Mouse (Mus musculus): ENCODE measurements around the gene Asprv1. TPM values are rescaled to one million over a fixed set of nuclear protein-coding genes. Genes with fewer than 3 reads are reported as not detected.
A peak's percentile ranks its signal among the peaks of the same experiment; 100 is the strongest.

The Asprv1 gene
- polyA plus RNA-seq, 1 experiment from 2014 or later = 3.8 TPM

DNA sequence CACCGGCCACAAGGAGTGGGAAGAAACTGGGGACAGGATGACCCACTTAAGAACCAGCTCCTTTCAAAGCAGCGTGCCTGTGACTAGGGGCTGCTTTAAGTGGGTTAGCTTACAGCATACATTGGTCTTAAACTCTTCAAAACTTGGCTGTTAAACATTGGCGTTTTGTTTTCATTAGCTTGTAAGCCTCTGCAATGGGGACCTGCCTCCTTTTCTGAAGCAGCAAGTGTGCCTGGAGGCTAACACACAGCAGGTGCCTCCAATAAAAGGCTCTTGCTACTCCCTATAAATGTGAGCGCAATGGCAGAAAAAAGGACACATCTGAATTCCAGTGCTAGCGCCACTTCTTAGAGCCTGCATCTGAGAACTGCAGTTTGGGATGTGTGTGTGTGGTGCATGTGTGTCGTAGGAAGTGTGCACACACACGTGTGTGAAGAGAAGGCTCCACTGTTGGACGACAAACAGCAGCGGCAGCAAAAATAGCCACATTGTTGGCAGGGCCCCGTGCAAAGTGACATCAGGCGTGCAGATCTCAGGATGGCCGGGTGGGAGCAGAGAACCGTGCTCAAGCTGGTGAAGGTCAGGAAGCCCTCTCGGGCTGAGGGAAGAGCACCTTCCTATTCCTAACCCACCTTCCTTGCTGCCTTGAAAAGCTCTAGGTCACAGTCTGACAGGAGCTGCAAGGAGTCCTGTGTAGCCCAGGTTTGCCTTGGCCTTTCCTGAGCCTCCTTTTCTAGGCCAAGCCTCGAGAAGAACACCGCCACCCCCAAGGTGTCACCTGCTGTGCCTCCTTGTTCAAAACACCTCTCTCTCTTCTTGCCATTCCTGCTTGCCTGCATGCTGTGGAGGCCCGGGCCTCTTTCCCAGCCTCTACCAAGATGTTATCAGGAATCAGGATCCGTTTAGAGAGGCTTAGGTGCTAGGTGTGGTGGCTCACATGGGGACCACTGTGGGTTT lies 3.6 kb upstream of the Asprv1 start:
- 26% methylated on average over 18 of the region's 18 CpGs for WGBS
- H3K27me3 ChIP-seq = peaks cover 45% of the 10 kb centered on the region
- peak overlapping the region; percentile 44; the same call in 1 of the 2 replicates for H3K27ac ChIP-seq
- H3K36me3 ChIP-seq = no peaks in the 10 kb centered on the region
- H3K4me2 ChIP-seq (replicated peaks) = peak overlapping the region; percentile 47
- peak; percentile 81 for ATAC-seq (ENCODE audit: low FRiP score, low read depth)
- H3K4me1 ChIP-seq = peaks cover 36% of the 10 kb centered on the region
- H3K9me3 ChIP-seq = no peaks in the 10 kb centered on the region
- peak overlapping the region; percentile 19; the same call in 1 of the 2 replicates for H3K9ac ChIP-seq
- H3K4me3 ChIP-seq = no peak overlapping the region

DNA sequence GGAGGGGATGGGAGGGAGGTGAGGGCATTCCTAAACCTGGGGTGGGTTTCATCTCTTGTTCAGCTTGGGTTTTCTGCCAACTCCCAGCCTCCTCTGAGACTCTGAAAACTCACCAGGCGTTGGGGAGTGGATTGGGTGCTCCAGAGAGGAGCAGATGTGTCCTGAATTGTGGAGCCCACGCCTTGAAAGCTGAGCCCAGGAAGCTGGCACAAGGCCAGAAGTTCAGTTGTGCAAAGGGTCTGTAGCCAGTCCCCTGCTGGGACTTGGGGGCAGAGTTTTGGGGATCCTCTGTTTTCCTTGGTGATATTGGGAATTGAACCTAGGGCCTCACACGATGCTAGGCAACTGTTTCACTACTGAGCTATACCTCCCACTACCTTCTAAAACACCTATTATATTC lies 2.2 kb downstream of the Asprv1 start:
- Histone ChIP-seq H3K9me3 (no peaks in the 10 kb centered on the region), H3K36me3 (no peaks in the 10 kb centered on the region), H3K27me3 (peaks cover 46% of the 10 kb centered on the region), H3K27ac (no peak overlapping the region), H3K4me1 (peaks cover 10% of the 10 kb centered on the region), H3K4me3 (no peak overlapping the region), H3K9ac (no peak overlapping the region), H3K4me2 (replicated peaks) (no peak overlapping the region)
- no peak for ATAC-seq (ENCODE audit: low FRiP score, low read depth)
- 67% methylated on average over 3 of the region's 3 CpGs for WGBS

DNA sequence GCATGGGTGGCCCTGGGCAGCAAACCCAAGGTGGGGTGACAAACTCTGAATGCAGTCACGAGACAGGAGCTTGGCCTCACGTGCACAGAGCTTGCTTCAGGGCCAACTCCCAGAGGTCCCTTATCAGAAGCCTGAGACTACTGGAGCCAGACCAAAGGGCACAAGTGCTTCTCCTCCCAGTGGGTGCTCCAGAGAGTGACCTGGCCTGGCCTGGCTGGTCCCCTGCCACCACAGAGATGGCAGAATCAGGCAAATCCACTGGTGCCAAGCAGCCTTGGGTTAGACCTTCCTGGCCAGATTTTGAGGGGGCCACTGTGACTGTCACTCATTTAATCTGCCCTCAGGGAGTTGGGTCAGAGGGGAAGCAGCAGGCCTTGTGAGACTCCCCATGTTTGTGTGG lies 8.5 kb downstream of the Asprv1 start:
- no peak for ATAC-seq (ENCODE audit: low FRiP score, low read depth)
- no peaks in the 10 kb centered on the region for H3K36me3 ChIP-seq

DNA sequence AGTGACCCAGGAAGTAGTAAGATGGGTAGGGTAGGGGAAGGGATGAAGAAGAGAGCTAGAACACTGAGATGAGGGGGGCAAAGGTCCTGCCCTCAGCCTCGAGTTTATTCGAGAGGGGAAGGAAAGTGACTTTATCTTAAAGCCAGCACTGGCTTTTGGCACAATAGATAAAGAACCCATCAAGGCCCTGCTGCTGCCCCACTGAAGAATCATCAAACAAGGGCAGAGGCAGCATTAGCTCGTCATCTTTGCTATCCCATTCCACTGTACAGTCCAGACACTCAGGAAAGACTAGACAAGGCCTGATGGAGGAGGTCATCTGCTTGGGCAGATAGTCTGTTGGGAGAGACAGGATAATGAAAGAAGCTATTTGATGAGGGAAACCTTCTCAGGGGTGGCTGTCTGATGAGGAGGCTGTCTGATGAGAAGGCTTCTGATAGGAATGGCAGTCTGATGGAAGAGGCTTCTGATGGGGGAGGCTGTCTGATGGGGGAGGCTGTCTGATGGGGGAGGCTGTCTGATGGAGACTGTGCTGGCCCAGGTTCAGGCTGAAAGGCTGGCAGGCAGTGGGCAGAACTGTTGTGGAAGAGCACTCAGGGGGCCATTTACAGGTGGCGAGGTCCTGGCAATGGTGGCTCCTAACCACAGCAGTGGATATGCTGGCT lies 9.3 kb downstream of the Asprv1 start:
- H3K27me3 ChIP-seq = peaks cover 14% of the 10 kb centered on the region
- H3K4me3 ChIP-seq = no peak overlapping the region
- 54% methylated on average over 4 of the region's 4 CpGs for WGBS
- H3K27ac ChIP-seq = peak overlapping the region; percentile 1; the same call in 1 of the 2 replicates
- H3K9me3 ChIP-seq = no peaks in the 10 kb centered on the region
- H3K36me3 ChIP-seq = no peaks in the 10 kb centered on the region
- H3K9ac ChIP-seq = no peak overlapping the region; the same call in 1 of the 2 replicates
- H3K4me2 ChIP-seq (replicated peaks) = no peak overlapping the region
- H3K4me1 ChIP-seq = peaks cover 5% of the 10 kb centered on the region; the same call in 1 of the 2 replicates
- ATAC-seq (ENCODE audit: low FRiP score, low read depth) = no peak

More for the DNA sequence above, 8.5 kb downstream of the Asprv1 start:
- H3K9me3 ChIP-seq = no peaks in the 10 kb centered on the region
- peaks cover 5% of the 10 kb centered on the region; the same call in 1 of the 2 replicates for H3K4me1 ChIP-seq
- H3K4me3 ChIP-seq = no peak overlapping the region
- H3K9ac ChIP-seq = no peak overlapping the region
- H3K4me2 ChIP-seq (replicated peaks) = no peak overlapping the region
- peaks cover 14% of the 10 kb centered on the region for H3K27me3 ChIP-seq
- 65% methylated on average over 2 of the region's 2 CpGs for WGBS
- H3K27ac ChIP-seq = no peak overlapping the region

DNA sequence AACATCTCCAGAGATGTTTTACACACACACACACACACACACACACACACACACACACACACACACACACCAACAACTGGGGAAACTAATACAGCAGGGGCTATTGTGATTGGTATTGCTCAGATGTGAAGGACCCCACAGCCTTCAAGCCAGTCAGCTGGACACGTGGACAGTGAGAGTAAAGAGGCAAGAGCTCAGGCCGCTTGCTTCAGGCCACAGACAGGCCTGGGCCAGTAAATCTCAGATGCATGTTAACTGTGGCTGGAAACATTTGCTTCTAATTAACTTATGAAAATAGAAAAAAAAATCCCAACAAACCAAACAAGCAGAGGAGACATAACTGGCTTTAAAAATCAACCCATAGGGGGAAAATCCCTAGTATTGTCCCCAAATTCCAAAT lies 9.9 kb downstream of the Asprv1 start:
- Histone ChIP-seq H3K27ac (peak overlapping the region; percentile 1; the same call in 1 of the 2 replicates), H3K4me2 (replicated peaks) (no peak overlapping the region), H3K27me3 (peaks cover 11% of the 10 kb centered on the region), H3K4me3 (no peak overlapping the region), H3K4me1 (peaks cover under 1% of the 10 kb centered on the region; the same call in 1 of the 2 replicates), H3K9me3 (no peaks in the 10 kb centered on the region), H3K9ac (no peak overlapping the region; the same call in 1 of the 2 replicates), H3K36me3 (no peaks in the 10 kb centered on the region)
- ATAC-seq (ENCODE audit: low FRiP score, low read depth) = no peak
- WGBS = 23% methylated on average over 2 of the region's 2 CpGs

DNA sequence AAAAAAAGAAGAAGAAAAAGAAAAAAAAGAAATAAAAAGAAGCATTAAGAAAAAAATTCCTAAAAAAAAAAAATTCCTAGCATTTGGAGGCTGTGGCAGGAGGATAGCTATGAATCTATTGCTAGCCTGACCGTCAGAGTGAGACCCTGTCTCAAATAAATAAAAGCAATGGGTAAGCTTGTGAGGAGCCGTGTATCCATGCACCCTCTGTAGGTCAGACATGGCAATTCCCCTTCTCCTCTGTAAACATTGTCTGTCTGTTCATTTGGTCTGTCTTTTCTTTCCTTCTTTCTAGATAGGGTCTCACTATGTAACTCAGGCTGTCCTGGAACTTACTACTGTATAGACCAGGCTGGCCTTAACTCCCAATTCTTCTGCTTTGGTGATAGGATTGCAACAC lies 10.5 kb downstream of the Asprv1 start:
- H3K9ac ChIP-seq = no peak overlapping the region
- H3K4me1 ChIP-seq = no peaks in the 10 kb centered on the region
- H3K27me3 ChIP-seq = peaks cover 6% of the 10 kb centered on the region
- H3K27ac ChIP-seq = no peak overlapping the region
- no peaks in the 10 kb centered on the region for H3K36me3 ChIP-seq
- no peak overlapping the region for H3K4me3 ChIP-seq
- H3K4me2 ChIP-seq (replicated peaks) = no peak overlapping the region
- WGBS = 12% methylated on average over 2 of the region's 2 CpGs
- no peak for ATAC-seq (ENCODE audit: low FRiP score, low read depth)
- H3K9me3 ChIP-seq = no peaks in the 10 kb centered on the region

DNA sequence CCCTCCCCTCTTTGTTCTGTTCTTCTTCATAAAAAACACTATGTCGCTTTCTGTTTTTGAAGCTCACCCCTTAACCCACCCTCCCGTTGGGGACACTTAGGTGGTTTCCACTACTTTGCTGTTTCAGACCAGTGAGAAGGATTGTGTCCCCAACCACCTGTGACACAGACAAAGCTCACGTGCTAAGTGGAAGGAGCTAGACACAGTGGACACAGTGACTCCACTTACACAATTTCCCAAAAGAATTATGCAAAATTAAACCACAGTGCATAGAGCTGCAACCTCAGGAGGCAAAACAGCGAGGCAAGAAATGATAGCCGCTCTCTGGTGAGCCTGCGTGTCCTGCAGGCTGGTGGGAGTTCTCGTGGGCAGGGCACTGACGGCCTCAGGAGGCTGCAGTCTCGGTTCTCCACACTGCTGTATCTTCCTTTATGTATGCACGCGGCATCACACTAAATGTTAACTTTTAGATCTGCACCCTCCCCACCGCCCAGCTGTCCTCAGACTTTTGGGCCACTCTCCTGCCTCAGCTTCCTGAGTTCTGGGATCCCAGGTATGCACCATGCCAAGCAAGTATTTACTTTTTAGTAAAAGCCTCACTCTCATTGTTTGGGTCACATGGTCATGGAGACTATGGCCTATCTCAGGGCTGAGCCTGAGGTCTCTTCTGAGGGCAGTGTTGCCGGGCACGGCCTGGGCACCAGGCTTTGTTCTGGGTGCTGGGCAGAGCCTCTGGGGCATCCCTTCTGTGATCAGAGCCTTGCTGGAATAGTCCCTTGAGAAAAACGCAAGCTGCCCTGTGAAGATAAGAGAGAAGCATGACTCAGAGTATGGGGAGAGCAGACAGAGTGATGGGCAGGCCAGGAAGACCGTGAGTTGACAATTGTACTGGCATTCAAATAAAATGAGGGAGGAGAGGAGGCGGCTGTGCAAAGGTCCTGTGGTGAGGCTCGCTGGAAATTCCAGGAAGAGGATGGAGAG lies 11.5 kb downstream of the Asprv1 start:
- H3K9me3 ChIP-seq = no peaks in the 10 kb centered on the region
- WGBS = 83% methylated on average over 18 of the region's 18 CpGs
- no peak overlapping the region for H3K4me3 ChIP-seq
- H3K4me1 ChIP-seq = no peaks in the 10 kb centered on the region
- peak; percentile 25; the same call in 1 of the 2 replicates for ATAC-seq (ENCODE audit: low FRiP score, low read depth)
- no peak overlapping the region for H3K4me2 ChIP-seq (replicated peaks)
- no peak overlapping the region for H3K9ac ChIP-seq
- no peaks in the 10 kb centered on the region for H3K27me3 ChIP-seq
- H3K36me3 ChIP-seq = no peaks in the 10 kb centered on the region
- H3K27ac ChIP-seq = no peak overlapping the region

DNA sequence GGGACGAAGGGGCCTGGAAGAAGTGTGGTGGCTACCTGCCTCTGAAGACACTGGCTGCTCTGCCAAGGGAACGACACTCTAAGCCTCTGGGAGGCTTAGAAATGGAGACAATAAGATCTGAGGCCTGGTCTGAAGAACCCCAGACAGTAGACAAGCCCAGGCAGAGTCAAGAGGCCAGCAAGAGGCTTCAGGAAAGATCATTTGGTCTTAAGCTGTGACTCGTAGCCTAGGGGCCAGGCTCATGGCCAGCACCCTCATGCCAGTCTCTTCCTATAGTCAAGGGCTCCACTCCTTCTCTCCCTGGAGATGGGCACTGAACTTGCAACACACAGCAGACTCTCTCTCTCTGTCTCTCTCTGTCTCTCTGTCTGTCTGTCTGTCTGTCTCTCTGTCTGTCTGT lies 12.2 kb downstream of the Asprv1 start:
- Histone ChIP-seq H3K36me3 (no peaks in the 10 kb centered on the region), H3K9ac (no peak overlapping the region), H3K4me1 (no peaks in the 10 kb centered on the region), H3K4me2 (replicated peaks) (no peak overlapping the region), H3K4me3 (no peak overlapping the region), H3K27ac (no peak overlapping the region), H3K9me3 (no peaks in the 10 kb centered on the region), H3K27me3 (no peaks in the 10 kb centered on the region)
- ATAC-seq (ENCODE audit: low FRiP score, low read depth) = no peak
- WGBS = 86% methylated on average over 3 of the region's 3 CpGs

DNA sequence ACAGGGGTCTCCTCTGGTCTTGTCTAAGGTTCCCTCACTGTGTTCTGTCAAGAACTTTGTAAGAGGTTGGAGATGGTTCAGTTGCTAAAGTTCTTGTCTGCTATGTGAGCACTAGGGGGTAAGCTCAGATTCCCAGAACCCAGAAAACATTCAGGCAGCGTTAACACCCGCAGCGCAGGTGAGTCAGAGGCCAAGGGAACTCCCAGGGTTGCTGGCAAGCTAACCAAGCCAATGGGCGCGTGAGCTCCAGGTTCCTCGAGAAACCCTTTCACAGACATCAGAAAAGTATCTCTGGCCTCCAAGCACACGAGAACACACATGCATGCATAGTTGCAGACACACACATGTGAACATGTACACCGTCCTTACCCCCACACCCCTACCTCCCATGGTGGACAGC lies 12.8 kb downstream of the Asprv1 start:
- Histone ChIP-seq H3K9me3 (no peaks in the 10 kb centered on the region), H3K27me3 (no peaks in the 10 kb centered on the region), H3K36me3 (no peaks in the 10 kb centered on the region), H3K4me1 (no peaks in the 10 kb centered on the region), H3K27ac (no peak overlapping the region), H3K4me3 (no peak overlapping the region), H3K4me2 (replicated peaks) (no peak overlapping the region), H3K9ac (no peak overlapping the region)
- no peak for ATAC-seq (ENCODE audit: low FRiP score, low read depth)
- 82% methylated on average over 8 of the region's 8 CpGs for WGBS

GRCm38 (mm10) chr6:86641716-86642115 lies 13.8 kb downstream of the Asprv1 start:
- ATAC-seq (ENCODE audit: low FRiP score, low read depth) = no peak
- WGBS = 79% methylated on average over 8 of the region's 8 CpGs
- H3K36me3 ChIP-seq = no peaks in the 10 kb centered on the region
- H3K4me3 ChIP-seq = no peak overlapping the region
- no peak overlapping the region for H3K27ac ChIP-seq
- no peaks in the 10 kb centered on the region for H3K27me3 ChIP-seq
- H3K9ac ChIP-seq = no peak overlapping the region
- H3K4me2 ChIP-seq (replicated peaks) = no peak overlapping the region
- H3K4me1 ChIP-seq = no peaks in the 10 kb centered on the region
- no peaks in the 10 kb centered on the region for H3K9me3 ChIP-seq

DNA sequence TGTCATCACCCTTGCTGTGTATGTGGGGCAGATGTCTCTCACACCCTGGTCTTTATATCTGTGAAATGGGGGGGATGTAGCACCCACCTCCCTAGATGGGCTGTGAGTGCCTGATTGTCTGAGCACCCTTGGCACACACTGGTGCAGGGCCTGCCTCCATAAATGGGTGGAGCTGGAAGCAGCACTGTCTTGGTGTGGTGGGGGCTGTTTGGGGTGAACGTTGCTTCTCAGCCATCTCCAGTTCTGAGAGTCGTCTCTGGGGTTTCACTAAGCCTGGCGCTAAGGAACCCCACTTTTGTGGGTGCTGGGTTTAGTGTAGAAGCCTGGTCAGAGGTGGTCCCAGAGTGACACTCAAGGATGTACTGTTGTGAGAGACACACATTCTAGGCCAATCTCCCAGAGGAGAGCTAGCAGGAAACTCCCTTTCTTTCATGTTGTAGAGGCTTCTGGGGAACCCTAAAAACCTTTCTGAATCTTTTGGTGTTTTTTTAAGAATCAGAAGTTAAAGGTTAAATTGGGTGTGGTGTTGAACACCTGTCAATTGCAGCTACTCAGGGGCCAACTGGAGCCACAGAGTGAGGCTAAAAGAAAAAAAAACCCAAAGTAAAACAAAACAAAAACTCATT lies 16.9 kb downstream of the Asprv1 start:
- H3K4me2 ChIP-seq (replicated peaks) = no peak overlapping the region
- H3K9me3 ChIP-seq = no peaks in the 10 kb centered on the region
- H3K4me1 ChIP-seq = no peaks in the 10 kb centered on the region
- ATAC-seq (ENCODE audit: low FRiP score, low read depth) = no peak
- H3K27ac ChIP-seq = no peak overlapping the region
- H3K9ac ChIP-seq = no peak overlapping the region
- H3K27me3 ChIP-seq = no peaks in the 10 kb centered on the region
- peaks cover 22% of the 10 kb centered on the region for H3K36me3 ChIP-seq
- H3K4me3 ChIP-seq = no peak overlapping the region
- 92% methylated on average over 3 of the region's 3 CpGs for WGBS
